Mouse (Mus musculus) pancreas, adult 10 weeks (tissue): ENCODE measurements around the gene Cyp2s1. TPM values are rescaled to one million over a fixed set of nuclear protein-coding genes. Genes with fewer than 3 reads are reported as not detected.

ENCODE experiments used
- polyA plus RNA-seq: library from polyadenylated mRNA; stranded (reverse); fragments of 350-450 nt; fragmentation: Illumina TruSeq; extraction: RNeasy Lipid Tissue Mini Kit (QIAGEN cat#74804); gene quantifications from one replicate; pipeline ENCODE4 v1.2.3, GENCODE M21; 2015; ENCODE audit warnings: low read depth, low replicate concordance; ENCODE audit not compliant: insufficient read depth

Cyp2s1 gene
- 7.6 TPM for polyA plus RNA-seq

GRCm38 (mm10) chr7:25816241-25816919, at the start of gene Cyp2s1:
Gene Cyp2s1, minus strand, starts transcription at chr7:25816913.

GRCm38 (mm10) chr7:25788220-25789128, 28.2 kb downstream of the Cyp2s1 start, which contains the start of gene Axl:
Gene Axl, minus strand, starts transcription at chr7:25788705.

DNA sequence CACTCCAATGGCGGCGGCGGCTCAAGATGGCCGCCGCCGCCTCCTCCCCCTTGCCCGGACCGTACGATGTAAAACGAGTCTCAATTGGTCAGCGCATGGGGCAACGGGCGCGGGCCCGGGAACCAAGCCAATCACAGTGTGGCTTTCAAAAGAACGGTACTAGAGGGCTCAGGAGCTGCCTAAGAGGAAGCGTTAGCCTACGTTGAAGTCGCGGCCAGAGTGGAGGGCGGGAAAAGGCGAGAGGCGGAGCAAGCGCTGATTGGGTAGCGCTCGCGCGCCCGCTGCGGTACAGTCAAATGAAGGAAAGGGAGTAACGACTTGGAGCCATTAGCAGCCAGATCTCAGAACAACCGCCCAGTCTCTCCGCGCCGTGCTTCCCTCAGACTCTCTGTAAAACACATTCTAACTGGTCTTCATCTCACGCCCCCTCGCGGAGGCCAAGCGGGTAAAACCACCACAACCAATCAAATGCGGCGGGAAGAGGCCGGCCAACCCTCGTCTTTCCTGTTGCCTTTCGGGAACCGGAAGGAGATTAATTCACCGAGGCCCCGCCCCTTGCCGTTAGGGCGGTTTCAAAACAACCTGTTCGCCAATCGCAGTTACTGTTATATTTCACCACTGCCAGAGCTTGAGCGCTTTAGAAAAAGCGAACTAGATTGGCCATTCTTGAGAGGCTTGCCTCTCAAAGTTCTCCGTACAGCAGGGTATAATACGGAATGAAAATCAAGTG, 61.8 kb downstream of the Cyp2s1 start, which contains the start of gene Hnrnpul1:
Gene Hnrnpul1 (minus strand): TSS at position 20 of the 730 bp plus-strand sequence.

Other genes with a start within 250 kb of the Cyp2s1 start
- not detected for gene Erich4, start 201.0 kb downstream of the Cyp2s1 start, polyA plus RNA-seq
- 14.6 TPM for gene Dmac2, start 197.5 kb downstream of the Cyp2s1 start, polyA plus RNA-seq
- gene B3gnt8, start 190.3 kb downstream of the Cyp2s1 start, polyA plus RNA-seq: 1.2 TPM
- gene Bckdha, start 157.9 kb downstream of the Cyp2s1 start, polyA plus RNA-seq: 34.9 TPM
- gene Exosc5, start 157.7 kb downstream of the Cyp2s1 start, polyA plus RNA-seq: 14.8 TPM
- gene Tmem91, start 141.7 kb downstream of the Cyp2s1 start, polyA plus RNA-seq: not detected
- 5.2 TPM for gene B9d2, start 136.1 kb downstream of the Cyp2s1 start, polyA plus RNA-seq
- 9.3 TPM for gene Tgfb1, start 129.9 kb downstream of the Cyp2s1 start, polyA plus RNA-seq
- 13.9 TPM for gene Ccdc97, start 97.8 kb downstream of the Cyp2s1 start, polyA plus RNA-seq
- gene Hnrnpul1, start 62.2 kb downstream of the Cyp2s1 start, polyA plus RNA-seq: 15.3 TPM
- 25.0 TPM for gene Axl, start 28.2 kb downstream of the Cyp2s1 start, polyA plus RNA-seq
- not detected for gene Cyp2b10, start 80.7 kb upstream of the Cyp2s1 start, polyA plus RNA-seq
- gene Cyp2b13, start 244.6 kb upstream of the Cyp2s1 start, polyA plus RNA-seq: not detected